Mouse (Mus musculus) liver, embryonic 16.5 days (tissue): ENCODE measurements around the gene Ip6k1. TPM values are rescaled to one million over a fixed set of nuclear protein-coding genes. Genes with fewer than 3 reads are reported as not detected.

ENCODE experiments used
- ATAC-seq: fragments of 200-750 bp; cut with Nextera tagmentation; 2 replicates; pipeline ENCODE4 v1.8.0; 2017; ENCODE audit warnings: low read depth, mild to moderate bottlenecking, moderate number of reproducible peaks, moderate library complexity
- H3K27ac ChIP-seq: fragments of 300-500 bp; sonication (generic); 2 replicates; pipeline ENCODE4 v1.5.1; 2014; ENCODE audit warnings: mild to moderate bottlenecking, low read length
- H3K27me3 ChIP-seq: fragments of 300-500 bp; sonication (generic); 2 replicates; pipeline ENCODE4 v1.6.1; 2014; ENCODE audit warnings: low read depth, low read length, mixed read lengths; ENCODE audit not compliant: control insufficient read depth, insufficient read depth
- H3K36me3 ChIP-seq: fragments of 300-500 bp; sonication (generic); 2 replicates; pipeline ENCODE4 v1.6.1; 2014; ENCODE audit warnings: mild to moderate bottlenecking; ENCODE audit not compliant: control insufficient read depth, insufficient read depth
- H3K4me1 ChIP-seq: fragments of 300-500 bp; sonication (generic); 2 replicates; pipeline ENCODE4 v1.6.1; 2014; ENCODE audit warnings: low read depth, low read length, mixed read lengths; ENCODE audit not compliant: control insufficient read depth
- H3K4me2 ChIP-seq: fragments of 300-500 bp; sonication (generic); 2 replicates; pipeline ENCODE4 v1.6.1; 2014; ENCODE audit warnings: low read depth, low read length, mixed read lengths
- H3K4me3 ChIP-seq: fragments of 300-500 bp; sonication (generic); 2 replicates; pipeline ENCODE4 v1.5.1; 2014; ENCODE audit warnings: low read depth, mild to moderate bottlenecking, low read length
- H3K9ac ChIP-seq: fragments of 300-500 bp; sonication (generic); 2 replicates; pipeline ENCODE4 v1.6.1; 2014; ENCODE audit warnings: low read depth, low read length
- H3K9me3 ChIP-seq: fragments of 300-500 bp; sonication (generic); replicated peaks from 2 replicates; pipeline ENCODE4 v1.6.1; 2016; ENCODE audit warnings: low read length; ENCODE audit not compliant: control insufficient read depth
- WGBS: fragments of 180-500 bp; shearing (Covaris S2); extraction: QIAGEN DNeasy Blood & Tissue Kit; methylation state at CpG from one replicate; pipeline ENCODE4 v1.1.7; 2014; ENCODE audit not compliant: insufficient replicate concordance; 5-methylcytosine and 5-hydroxymethylcytosine counted together
- polyA plus RNA-seq: library from polyadenylated mRNA; unstranded; fragments of >200 nt; fragmentation: Nextera tagmentation; extraction: Ambion mirVana; gene quantifications from 2 replicates; pipeline ENCODE4 v1.2.1, GENCODE M21; 2015

The Ip6k1 gene
- polyA plus RNA-seq, 1 experiment from 2014 or later: 45.3 TPM

GRCm38 (mm10) chr9:107964681-107965080 is 37.6 kb upstream of the Ip6k1 start:
- no peak overlapping the region for H3K4me2 ChIP-seq
- 88% methylated on average over 9 of the region's 9 CpGs for WGBS
- peaks cover 5% of the 10 kb centered on the region for H3K4me1 ChIP-seq
- peaks cover 24% of the 10 kb centered on the region for H3K36me3 ChIP-seq
- H3K9ac ChIP-seq: no peak overlapping the region
- H3K27me3 ChIP-seq: no peaks in the 10 kb centered on the region
- no peak overlapping the region for H3K4me3 ChIP-seq
- no peak for ATAC-seq
- H3K9me3 ChIP-seq: no peaks in the 10 kb centered on the region
- no peak overlapping the region for H3K27ac ChIP-seq

- no peak overlapping the region for H3K4me3 ChIP-seq
- ATAC-seq: no peak
- H3K27me3 ChIP-seq: no peaks in the 10 kb centered on the region
- peaks cover 20% of the 10 kb centered on the region for H3K4me1 ChIP-seq
- 46% methylated on average over 10 of the region's 10 CpGs for WGBS
- H3K36me3 ChIP-seq: peaks cover 7% of the 10 kb centered on the region
- H3K27ac ChIP-seq: 0 out of 2 replicates have a peak overlapping the region, but pooled peaks have one; percentile 32
- no peaks in the 10 kb centered on the region for H3K9me3 ChIP-seq
- H3K9ac ChIP-seq: no peak overlapping the region
- no peak overlapping the region for H3K4me2 ChIP-seq
These were observed 35.6 kb upstream of the Ip6k1 start for GRCm38 (mm10) chr9:107966676-107967075.

GRCm38 (mm10) chr9:107967437-107967836 is 34.9 kb upstream of the Ip6k1 start:
- Histone ChIP-seq H3K9ac (no peak overlapping the region), H3K27ac (no peak overlapping the region), H3K9me3 (no peaks in the 10 kb centered on the region), H3K4me3 (no peak overlapping the region), H3K27me3 (no peaks in the 10 kb centered on the region), H3K36me3 (peaks cover 7% of the 10 kb centered on the region), H3K4me2 (no peak overlapping the region), H3K4me1 (peaks cover 27% of the 10 kb centered on the region)
- 81% methylated on average over 6 of the region's 6 CpGs for WGBS
- ATAC-seq: no peak

GRCm38 (mm10) chr9:107968531-107968930 is 33.8 kb upstream of the Ip6k1 start:
- Histone ChIP-seq H3K9ac (no peak overlapping the region), H3K4me2 (no peak overlapping the region), H3K36me3 (peaks cover 7% of the 10 kb centered on the region), H3K4me1 (peaks cover 38% of the 10 kb centered on the region), H3K9me3 (no peaks in the 10 kb centered on the region), H3K4me3 (no peak overlapping the region), H3K27me3 (no peaks in the 10 kb centered on the region), H3K27ac (no peak overlapping the region)
- no peak for ATAC-seq
- WGBS: 85% methylated on average over 7 of the region's 7 CpGs

- no peak for ATAC-seq
- Histone ChIP-seq H3K4me3 (no peak overlapping the region), H3K9me3 (no peaks in the 10 kb centered on the region), H3K27ac (no peak overlapping the region; the same call in 1 of the 2 replicates), H3K36me3 (no peaks in the 10 kb centered on the region; the same call in none of the 2 replicates), H3K4me1 (peaks cover 46% of the 10 kb centered on the region), H3K9ac (no peak overlapping the region), H3K4me2 (no peak overlapping the region), H3K27me3 (no peaks in the 10 kb centered on the region)
- 91% methylated on average over 5 of the region's 5 CpGs for WGBS
These were observed 32.0 kb upstream of the Ip6k1 start for GRCm38 (mm10) chr9:107970311-107970710.

GRCm38 (mm10) chr9:107971690-107972541 is 30.4 kb upstream of the Ip6k1 start:
- peak overlapping the region; percentile 46 for H3K4me2 ChIP-seq
- 15% methylated on average over 8 of the region's 8 CpGs for WGBS
- H3K9me3 ChIP-seq: no peaks in the 10 kb centered on the region
- H3K9ac ChIP-seq: peak overlapping the region; percentile 51
- no peaks in the 10 kb centered on the region for H3K27me3 ChIP-seq
- H3K4me3 ChIP-seq: peak overlapping the region; percentile 7; the same call in 1 of the 2 replicates
- ATAC-seq: peak; percentile 84
- peak overlapping the region; percentile 99 for H3K27ac ChIP-seq
- peaks cover 56% of the 10 kb centered on the region for H3K4me1 ChIP-seq
- H3K36me3 ChIP-seq: no peaks in the 10 kb centered on the region; the same call in none of the 2 replicates

- no peaks in the 10 kb centered on the region for H3K9me3 ChIP-seq
- peak overlapping the region; percentile 86 for H3K9ac ChIP-seq
- ATAC-seq: peak; percentile 72
- peaks cover 24% of the 10 kb centered on the region for H3K36me3 ChIP-seq
- peak overlapping the region; percentile 99 for H3K27ac ChIP-seq
- H3K4me2 ChIP-seq: peak overlapping the region; percentile 82
- 20% methylated on average over 10 of the region's 10 CpGs for WGBS
- peaks cover 76% of the 10 kb centered on the region for H3K4me1 ChIP-seq
- H3K27me3 ChIP-seq: no peaks in the 10 kb centered on the region
- peak overlapping the region; percentile 74 for H3K4me3 ChIP-seq
These were observed 27.7 kb upstream of the Ip6k1 start for GRCm38 (mm10) chr9:107974491-107975171.

- peak; percentile 79 for ATAC-seq
- Histone ChIP-seq H3K4me2 (peak within 1 kb of the TSS; percentile 82), H3K27me3 (no peaks in the 10 kb centered on the region), H3K4me3 (peak within 1 kb of the TSS; percentile 74), H3K9ac (peak within 1 kb of the TSS; percentile 86), H3K9me3 (no peaks in the 10 kb centered on the region), H3K4me1 (peaks cover 81% of the 10 kb centered on the region), H3K36me3 (peaks cover 35% of the 10 kb centered on the region), H3K27ac (peak within 1 kb of the TSS; percentile 99)
- 38% methylated on average over 12 of the region's 12 CpGs for WGBS
These were observed 26.6 kb upstream of the Ip6k1 start, which contains the start of gene Uba7 for GRCm38 (mm10) chr9:107975399-107976386. Gene Uba7 (plus strand): TSS chr9:107975505.
